Mouse (Mus musculus): ENCODE results near the gene Kit. TPM values are rescaled to one million over a fixed set of nuclear protein-coding genes. Genes with fewer than 3 reads are reported as not detected.

The Kit gene
- polyA plus RNA-seq, 1 experiment: not detected

DNA sequence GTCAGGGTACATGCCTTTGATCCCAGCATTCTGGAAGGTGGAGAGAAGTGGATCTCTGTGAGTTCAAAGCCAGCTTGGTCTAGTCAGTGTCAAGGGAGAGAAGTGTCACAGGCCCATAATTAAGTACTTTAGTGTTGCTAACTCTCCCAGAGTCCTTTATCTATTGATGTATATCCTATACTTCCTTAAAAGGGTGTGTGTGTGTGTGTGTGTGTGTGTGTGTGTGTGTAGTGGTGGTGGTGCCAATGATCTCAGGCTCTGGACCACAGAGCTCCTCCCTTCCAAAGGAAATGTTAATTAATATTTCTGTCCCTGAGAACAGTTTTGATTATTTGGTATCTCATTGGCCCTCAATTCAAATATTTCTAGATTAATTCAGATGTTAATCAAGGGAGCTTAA, 50.3 kb downstream of the Kit start:
- TF ChIP-seq CTCF (IDR thresholded peaks at IDR 0.05; ENCODE audit: low read depth, low read length) (no peak), POLR2A (IDR thresholded peaks at IDR 0.05; ENCODE audit: borderline replicate concordance, low read depth, low read length) (no peak)
- no peak overlapping the region for H3K27ac ChIP-seq (ENCODE audit: insufficient read depth, low read depth, low read length)
- no peak overlapping the region for H3K4me3 ChIP-seq (ENCODE audit: insufficient read depth, low read length)
- no peaks in the 10 kb centered on the region for H3K4me1 ChIP-seq (ENCODE audit: control insufficient read depth, insufficient read depth, low read length)

DNA sequence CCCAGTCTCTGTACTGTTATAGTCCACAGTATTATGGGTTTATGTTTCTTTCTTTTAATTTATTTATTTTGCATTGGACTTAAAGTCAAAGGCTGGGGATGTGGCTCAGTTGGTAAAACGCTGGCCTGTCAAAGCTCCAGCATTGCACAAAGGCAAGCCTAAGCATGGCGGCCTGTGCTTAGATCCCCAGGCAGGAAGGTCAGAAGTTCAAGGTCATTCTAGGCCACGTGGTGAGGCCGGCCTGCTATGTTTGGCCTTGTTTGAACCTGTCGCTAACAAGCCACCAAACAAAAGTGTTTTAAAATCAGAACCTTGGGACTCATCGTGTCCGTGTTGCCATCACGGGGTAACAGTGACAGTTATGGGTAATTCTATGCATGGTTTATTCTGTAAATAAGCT, 51.6 kb downstream of the Kit start:
- no peak for TF ChIP-seq POLR2A (IDR thresholded peaks at IDR 0.05; ENCODE audit: borderline replicate concordance, low read depth, low read length)
- TF ChIP-seq CTCF (IDR thresholded peaks at IDR 0.05; ENCODE audit: low read depth, low read length): no peak
- no peaks in the 10 kb centered on the region for H3K4me1 ChIP-seq (ENCODE audit: control insufficient read depth, insufficient read depth, low read length)
- no peak overlapping the region for H3K4me3 ChIP-seq (ENCODE audit: insufficient read depth, low read length)
- no peak overlapping the region for H3K27ac ChIP-seq (ENCODE audit: insufficient read depth, low read depth, low read length)

DNA sequence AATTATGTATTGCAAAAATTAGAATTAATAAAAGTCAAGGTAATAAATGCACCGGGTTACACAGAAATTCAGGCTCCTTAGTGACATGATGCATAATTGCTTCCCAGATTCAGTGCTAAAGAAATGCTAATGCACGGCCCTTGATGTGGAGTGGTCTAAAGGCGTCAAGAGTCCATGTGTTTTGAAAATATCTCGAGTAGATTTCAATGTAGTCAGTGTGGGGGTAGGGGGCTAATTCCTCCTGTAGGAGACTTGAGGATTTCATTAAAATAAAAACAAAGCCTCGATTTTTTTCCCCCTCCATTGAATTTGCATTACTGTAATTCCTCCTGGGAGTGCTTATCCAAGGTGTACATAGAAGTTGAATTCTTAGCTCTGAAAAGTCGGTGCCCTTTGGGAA, 52.0 kb downstream of the Kit start:
- no peaks in the 10 kb centered on the region for H3K4me1 ChIP-seq (ENCODE audit: control insufficient read depth, insufficient read depth, low read length)
- no peak overlapping the region for H3K4me3 ChIP-seq (ENCODE audit: insufficient read depth, low read length)
- H3K27ac ChIP-seq (ENCODE audit: insufficient read depth, low read depth, low read length): no peak overlapping the region
- TF ChIP-seq CTCF (IDR thresholded peaks at IDR 0.05; ENCODE audit: low read depth, low read length) (no peak), POLR2A (IDR thresholded peaks at IDR 0.05; ENCODE audit: borderline replicate concordance, low read depth, low read length) (no peak)

DNA sequence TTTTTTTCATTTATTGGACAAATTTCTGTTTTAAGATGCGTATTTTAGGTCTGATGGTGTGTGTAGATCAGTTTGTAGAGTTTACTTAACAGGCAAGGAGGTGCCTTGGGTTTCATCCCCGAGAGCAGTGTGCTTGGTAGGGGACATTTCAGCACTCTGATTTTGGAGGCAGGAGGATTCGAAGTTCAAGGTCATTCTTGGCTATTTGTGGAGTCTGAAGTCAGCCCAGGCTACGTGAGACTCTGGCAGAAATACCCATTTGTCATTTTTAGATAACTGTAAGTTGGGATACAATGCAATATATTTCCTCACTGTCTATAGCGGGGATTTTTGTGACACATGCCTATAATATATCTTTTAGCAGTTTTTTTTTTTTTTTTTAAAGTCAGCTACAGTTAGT, 57.5 kb downstream of the Kit start:
- TF ChIP-seq POLR2A (IDR thresholded peaks at IDR 0.05; ENCODE audit: borderline replicate concordance, low read depth, low read length) (no peak), CTCF (IDR thresholded peaks at IDR 0.05; ENCODE audit: low read depth, low read length) (no peak)
- no peaks in the 10 kb centered on the region for H3K4me1 ChIP-seq (ENCODE audit: control insufficient read depth, insufficient read depth, low read length)
- no peak overlapping the region for H3K4me3 ChIP-seq (ENCODE audit: insufficient read depth, low read length)
- no peak overlapping the region for H3K27ac ChIP-seq (ENCODE audit: insufficient read depth, low read depth, low read length)

DNA sequence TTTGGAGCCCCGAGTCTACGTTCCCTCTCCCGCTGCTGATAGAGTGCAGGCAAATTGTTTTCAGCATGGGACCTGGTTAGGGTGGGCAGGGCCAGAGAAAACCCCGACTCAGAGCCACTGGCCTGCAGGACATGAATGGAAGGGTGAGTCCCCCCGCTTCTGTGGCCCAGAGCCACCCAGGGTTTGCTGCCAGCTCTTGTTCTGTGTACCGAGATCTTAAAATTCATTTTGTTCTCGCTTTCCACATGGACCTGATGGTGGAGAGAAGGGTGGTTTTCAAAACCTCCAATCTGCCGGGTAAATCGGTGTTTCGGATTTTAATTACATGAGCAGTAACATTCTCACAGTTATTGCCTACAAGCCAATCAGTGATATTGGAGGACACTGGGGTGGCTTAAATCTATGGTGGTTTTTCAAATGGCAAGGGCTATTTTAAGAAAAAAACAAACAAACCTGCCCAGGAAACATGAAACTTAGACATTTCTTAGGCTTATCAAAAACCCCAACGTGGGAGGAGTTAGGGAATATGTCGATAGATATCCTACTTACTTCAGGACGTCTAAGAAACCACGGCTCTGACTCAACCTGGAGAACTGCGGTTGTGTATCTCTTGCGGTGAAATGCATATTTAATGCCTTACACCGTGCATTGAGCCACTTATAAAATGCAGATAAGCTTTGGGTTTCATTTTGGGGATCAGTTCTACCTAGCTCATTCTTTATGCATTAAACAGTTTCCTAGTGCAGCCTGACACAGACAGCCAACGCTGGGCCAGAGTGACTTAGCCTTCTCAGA, 58.3 kb downstream of the Kit start:
- no peak overlapping the region for H3K27ac ChIP-seq (ENCODE audit: insufficient read depth, low read depth, low read length)
- no peaks in the 10 kb centered on the region for H3K4me1 ChIP-seq (ENCODE audit: control insufficient read depth, insufficient read depth, low read length)
- H3K4me3 ChIP-seq (ENCODE audit: insufficient read depth, low read length): no peak overlapping the region
- no peak for TF ChIP-seq POLR2A (IDR thresholded peaks at IDR 0.05; ENCODE audit: borderline replicate concordance, low read depth, low read length)
- no peak for TF ChIP-seq CTCF (IDR thresholded peaks at IDR 0.05; ENCODE audit: low read depth, low read length)

GRCm38 (mm10) chr5:75635385-75635784, 60.7 kb downstream of the Kit start:
- H3K4me3 ChIP-seq (ENCODE audit: insufficient read depth, low read length): no peak overlapping the region
- H3K4me1 ChIP-seq (ENCODE audit: control insufficient read depth, insufficient read depth, low read length): no peaks in the 10 kb centered on the region
- no peak for TF ChIP-seq POLR2A (IDR thresholded peaks at IDR 0.05; ENCODE audit: borderline replicate concordance, low read depth, low read length)
- no peak for TF ChIP-seq CTCF (IDR thresholded peaks at IDR 0.05; ENCODE audit: low read depth, low read length)

DNA sequence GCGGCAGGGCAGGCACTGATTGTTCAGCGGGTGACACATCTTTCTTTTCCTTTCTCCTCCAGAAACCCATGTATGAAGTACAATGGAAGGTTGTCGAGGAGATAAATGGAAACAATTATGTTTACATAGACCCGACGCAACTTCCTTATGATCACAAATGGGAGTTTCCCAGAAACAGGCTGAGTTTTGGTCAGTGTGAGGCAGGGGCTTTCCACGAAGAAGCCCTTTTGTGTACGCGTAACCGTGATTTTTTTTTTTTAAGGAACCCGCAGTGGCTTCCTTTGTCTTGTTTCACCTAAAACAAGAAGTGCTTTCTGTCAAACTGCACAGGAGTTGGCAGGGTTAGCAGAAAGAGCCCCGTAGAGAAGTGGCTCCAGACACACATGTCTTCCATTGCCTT, 65.9 kb downstream of the Kit start:
- no peak overlapping the region for H3K27ac ChIP-seq (ENCODE audit: insufficient read depth, low read depth, low read length)
- H3K4me3 ChIP-seq (ENCODE audit: insufficient read depth, low read length): no peak overlapping the region
- TF ChIP-seq POLR2A (IDR thresholded peaks at IDR 0.05; ENCODE audit: borderline replicate concordance, low read depth, low read length): no peak
- no peak for TF ChIP-seq CTCF (IDR thresholded peaks at IDR 0.05; ENCODE audit: low read depth, low read length)
- H3K4me1 ChIP-seq (ENCODE audit: control insufficient read depth, insufficient read depth, low read length): no peaks in the 10 kb centered on the region

More at GRCm38 (mm10) chr5:75635385-75635784, 60.7 kb downstream of the Kit start:
- H3K27ac ChIP-seq (ENCODE audit: insufficient read depth, low read depth, low read length): no peak overlapping the region

- no peaks in the 10 kb centered on the region for H3K4me1 ChIP-seq (ENCODE audit: control insufficient read depth, insufficient read depth, low read length)
- H3K27ac ChIP-seq (ENCODE audit: insufficient read depth, low read depth, low read length): no peak overlapping the region
- no peak for TF ChIP-seq POLR2A (IDR thresholded peaks at IDR 0.05; ENCODE audit: borderline replicate concordance, low read depth, low read length)
- no peak for TF ChIP-seq CTCF (IDR thresholded peaks at IDR 0.05; ENCODE audit: low read depth, low read length)
- H3K4me3 ChIP-seq (ENCODE audit: insufficient read depth, low read length): no peak overlapping the region
These were observed 72.3 kb downstream of the Kit start for GRCm38 (mm10) chr5:75647046-75647445.

DNA sequence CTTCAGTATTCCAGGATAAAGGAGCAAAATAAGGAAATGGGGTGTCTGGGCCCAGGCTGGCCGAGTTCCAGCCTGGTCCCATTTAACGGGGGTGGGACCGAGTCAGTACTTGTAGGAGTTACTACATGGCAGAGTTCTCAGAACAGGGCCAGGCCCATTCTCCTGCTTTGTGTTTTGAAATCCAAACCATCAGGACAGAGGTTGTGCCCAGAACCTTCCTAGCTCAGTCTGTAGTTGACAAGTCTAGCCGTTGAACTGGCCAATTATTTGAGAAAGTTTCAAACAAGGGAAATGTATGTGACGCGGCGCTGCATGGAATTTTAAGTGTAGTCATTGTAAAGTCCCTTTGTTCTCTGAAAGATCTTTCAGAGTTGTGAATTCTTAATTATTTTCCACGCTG, 75.8 kb downstream of the Kit start:
- no peak overlapping the region for H3K4me3 ChIP-seq (ENCODE audit: insufficient read depth, low read length)
- H3K27ac ChIP-seq (ENCODE audit: insufficient read depth, low read depth, low read length): no peak overlapping the region
- no peak for TF ChIP-seq POLR2A (IDR thresholded peaks at IDR 0.05; ENCODE audit: borderline replicate concordance, low read depth, low read length)
- no peak for TF ChIP-seq CTCF (IDR thresholded peaks at IDR 0.05; ENCODE audit: low read depth, low read length)

GRCm38 (mm10) chr5:75653431-75653830, 78.7 kb downstream of the Kit start:
- Histone ChIP-seq H3K4me3 (ENCODE audit: insufficient read depth, low read length) (no peak overlapping the region), H3K4me1 (ENCODE audit: control insufficient read depth, insufficient read depth, low read length) (no peaks in the 10 kb centered on the region), H3K27ac (ENCODE audit: insufficient read depth, low read depth, low read length) (no peak overlapping the region)
- TF ChIP-seq CTCF (IDR thresholded peaks at IDR 0.05; ENCODE audit: low read depth, low read length): no peak
- TF ChIP-seq POLR2A (IDR thresholded peaks at IDR 0.05; ENCODE audit: borderline replicate concordance, low read depth, low read length): no peak

More for the DNA sequence above, 75.8 kb downstream of the Kit start:
- no peaks in the 10 kb centered on the region for H3K4me1 ChIP-seq (ENCODE audit: control insufficient read depth, insufficient read depth, low read length)

Data from bone marrow macrophage, adult 2 months (primary cell).